Mouse (Mus musculus) liver (tissue): ENCODE data around the gene Gucy2c.

ENCODE experiments used
- DNase-seq: peaks from one replicate; pipeline ENCODE4 v3.0.0-alpha.2; 2020; ENCODE audit warnings: mixed read lengths

Gene Gucy2c

DNA sequence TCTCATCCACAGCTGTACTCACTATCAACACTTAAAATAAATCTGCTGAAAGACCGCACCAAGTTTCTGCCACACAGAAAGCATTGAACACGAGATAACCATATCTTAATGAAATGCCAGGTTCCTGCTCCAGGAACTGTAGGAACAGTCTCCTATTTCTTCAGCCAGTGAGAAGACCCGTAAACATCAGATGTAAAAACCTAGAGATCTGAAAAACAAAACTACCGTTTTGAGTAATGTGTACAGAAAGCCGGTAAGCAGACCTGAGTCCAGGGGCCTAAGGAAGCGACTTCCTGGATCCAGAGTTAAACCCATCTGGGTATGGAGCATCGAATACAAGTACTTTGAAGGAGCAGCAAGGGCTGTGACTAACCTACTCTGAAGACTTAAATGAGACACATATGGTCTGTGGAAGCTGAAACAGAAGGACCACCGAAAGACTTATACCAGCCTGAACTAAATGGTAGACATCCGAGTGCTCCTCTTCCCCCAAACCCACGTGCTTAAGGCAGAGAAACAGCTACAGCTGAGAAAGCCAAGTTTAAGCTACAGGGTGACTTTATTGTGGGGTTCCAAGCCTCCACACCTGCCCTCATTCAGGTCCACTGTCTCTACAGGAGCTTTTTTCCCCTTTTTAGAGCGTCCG is 21.7 kb upstream of the Gucy2c start:
- DNase-seq = no peak

DNA sequence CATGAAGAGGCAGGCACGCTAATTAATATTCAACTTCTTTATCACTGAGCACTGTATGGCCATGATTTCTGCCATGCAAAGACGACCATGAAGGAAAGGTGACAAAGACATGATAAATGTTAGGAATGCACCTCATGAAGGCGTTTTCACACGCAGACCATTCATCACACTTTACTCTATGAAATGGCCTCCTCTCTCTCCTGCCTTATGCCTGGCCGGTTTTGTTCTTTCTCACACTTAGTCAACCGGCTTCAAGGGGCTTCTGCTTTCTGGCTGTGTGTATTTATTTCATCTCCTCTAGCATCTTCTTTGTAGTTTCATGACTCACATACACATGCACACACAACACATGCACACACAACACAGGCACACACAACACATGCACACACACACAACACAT is 19.7 kb upstream of the Gucy2c start:
- DNase-seq = no peak

DNA sequence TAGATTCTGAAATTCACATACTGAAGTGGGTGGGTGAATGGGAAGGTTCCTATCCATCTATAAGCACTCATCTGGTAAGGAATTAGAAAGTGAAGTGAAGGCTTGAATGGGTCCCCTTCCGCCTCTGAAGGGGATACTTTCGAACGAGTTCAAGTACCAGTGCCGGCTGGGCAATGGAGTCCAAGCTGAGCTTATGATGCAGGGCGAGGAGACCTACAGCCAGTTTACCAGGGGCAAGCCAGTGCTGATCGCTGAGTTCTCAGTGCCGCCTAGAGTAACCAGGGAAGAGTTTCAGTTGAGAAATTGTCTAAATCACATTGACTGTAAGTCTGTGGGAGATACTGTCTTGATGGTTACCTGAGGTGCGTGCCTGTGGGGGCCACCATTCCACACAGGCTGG is 19.1 kb upstream of the Gucy2c start:
- no peak for DNase-seq

GRCm38 (mm10) chr6:136797874-136798693 is 16.5 kb upstream of the Gucy2c start:
- DNase-seq = peak; percentile 76

GRCm38 (mm10) chr6:136795850-136796249 is 14.3 kb upstream of the Gucy2c start:
- no peak for DNase-seq

DNA sequence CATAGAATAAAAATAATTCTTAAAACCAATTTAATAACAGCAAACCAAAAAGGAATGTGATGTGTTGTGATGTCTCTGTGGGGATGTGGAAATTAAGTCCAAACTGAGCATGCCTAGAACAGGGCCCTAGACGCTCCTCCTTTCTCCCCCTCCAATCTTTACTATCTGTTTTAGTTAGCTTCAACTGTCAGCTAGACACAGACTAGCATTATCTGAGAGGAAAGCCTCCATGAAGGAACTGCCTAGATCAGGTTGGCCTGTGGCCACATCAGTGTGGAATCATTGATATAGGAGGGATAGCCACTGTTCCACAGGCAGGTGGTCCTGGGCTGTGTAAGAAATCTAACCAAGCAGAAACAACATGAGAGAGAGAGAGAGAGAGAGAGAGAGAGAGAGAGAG is 13.5 kb upstream of the Gucy2c start:
- no peak for DNase-seq

DNA sequence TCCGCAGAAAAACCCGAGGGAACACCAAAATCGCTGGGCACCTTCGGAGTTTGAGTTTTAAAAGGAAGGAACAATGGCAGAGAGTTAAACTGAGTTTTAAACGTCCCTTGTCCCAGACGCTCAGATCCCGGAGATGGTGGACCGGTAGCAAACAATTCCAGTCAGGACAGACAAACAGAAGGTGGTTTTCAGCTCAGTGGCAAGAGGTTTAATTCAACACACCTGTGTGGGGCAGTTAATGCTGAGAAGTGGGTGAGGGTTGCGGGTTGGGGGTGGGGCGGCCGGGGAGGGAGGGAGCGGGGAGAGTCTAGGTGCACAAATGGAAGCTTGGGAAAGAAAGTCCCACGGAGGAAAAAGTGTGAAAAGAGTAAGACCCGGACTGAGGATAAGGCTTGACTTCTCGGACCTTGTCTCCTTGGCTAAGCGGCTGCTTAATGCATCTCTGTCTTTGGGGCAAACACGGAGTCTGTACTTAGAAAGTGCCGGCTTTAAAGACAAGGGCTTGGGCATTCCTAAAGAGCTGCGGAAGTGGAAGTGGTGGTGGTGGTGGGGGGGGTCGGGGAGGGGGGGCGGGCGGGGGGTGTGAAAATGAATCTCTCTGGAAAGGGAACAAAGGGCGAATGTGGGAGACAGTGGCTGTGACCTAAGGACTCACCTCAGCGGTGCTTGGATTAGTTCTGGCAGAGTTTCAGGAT is 12.4 kb upstream of the Gucy2c start:
- DNase-seq = no peak

DNA sequence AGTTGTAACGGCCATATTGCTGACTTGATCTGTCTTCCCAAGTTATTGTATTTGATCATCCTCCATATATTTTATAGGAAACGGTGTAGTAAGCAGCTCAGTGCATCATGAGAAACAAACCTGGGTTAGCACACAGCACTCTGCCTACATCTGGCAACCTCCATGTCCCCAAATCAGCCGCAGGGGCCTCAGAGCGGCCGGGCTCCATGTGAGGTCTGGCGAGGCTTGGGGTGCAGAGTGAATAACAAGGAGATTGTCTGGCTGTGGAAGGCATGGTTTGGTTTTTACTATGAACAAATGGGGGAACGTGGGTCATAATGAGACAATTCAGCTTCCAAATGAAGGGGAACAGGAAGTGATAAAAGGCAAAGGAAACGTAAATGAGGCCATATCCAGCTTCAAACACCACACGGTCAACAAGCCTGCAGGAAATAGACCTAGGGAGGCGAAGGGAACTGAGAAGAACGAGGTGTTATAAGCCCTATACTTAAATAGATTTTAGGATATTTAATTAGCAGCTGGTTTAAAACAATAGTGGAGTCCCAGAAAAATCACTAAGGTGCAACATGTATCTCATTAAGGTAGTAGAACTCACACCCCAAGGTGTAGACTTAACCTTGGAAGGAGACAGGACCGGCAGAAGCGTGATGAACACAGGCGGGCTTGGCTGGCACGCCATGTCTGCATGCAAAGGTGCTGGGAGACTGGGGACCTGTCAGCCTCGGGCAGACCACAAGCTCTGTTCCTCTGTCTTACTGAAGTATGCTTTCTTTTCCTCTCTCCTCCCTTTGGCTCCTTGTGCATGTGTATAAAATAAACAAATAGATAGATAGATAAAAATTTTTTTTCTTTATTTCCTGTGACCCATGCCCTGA is 11.6 kb upstream of the Gucy2c start:
- DNase-seq = no peak

DNA sequence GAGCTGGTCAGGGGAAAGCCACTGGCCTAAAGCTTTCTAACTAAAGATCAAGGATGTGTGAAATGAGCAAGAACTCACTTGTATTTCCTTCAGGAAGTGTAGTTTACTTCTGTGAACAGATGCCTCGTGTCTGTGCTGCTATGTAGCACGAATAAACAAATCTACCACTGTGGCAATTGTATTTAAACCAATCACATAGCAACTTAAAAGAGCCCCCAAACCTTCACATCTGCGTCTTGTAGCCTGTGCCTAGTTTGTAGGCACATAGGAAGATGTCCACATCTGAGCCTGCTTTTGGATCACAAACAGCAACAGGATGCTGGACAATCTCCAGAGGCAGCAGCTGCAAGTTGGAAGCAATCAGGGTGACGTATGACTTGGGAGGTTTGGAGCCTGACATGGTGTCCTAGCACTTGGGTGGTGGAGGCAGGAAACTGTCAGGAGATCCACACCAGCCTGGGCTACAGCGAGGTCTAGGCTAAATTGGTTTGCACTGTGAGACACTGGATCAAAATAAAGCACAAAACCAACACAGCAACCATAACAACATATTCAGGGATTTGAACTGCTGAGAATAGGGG is 7.9 kb upstream of the Gucy2c start:
- DNase-seq = no peak

DNA sequence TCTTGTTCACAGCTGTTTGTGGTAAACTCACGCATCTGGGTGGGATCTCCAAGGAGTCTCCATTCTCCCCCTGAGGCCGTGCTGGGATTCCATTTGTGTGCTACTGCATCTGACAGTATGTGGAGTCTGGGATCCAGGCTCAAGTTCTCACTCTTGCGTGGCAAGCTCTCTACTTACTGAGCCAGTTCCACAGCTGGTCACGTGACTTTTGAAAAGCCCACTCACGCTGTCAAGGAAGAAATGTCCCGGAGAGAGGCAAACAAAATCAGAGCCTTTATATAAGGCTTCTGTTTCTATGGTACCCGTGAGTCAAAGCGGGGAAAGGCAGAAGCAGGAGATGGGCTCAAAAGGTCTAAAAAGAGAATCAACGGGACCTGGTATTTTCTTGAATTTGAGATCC is 1.2 kb upstream of the Gucy2c start:
- no peak for DNase-seq

DNA sequence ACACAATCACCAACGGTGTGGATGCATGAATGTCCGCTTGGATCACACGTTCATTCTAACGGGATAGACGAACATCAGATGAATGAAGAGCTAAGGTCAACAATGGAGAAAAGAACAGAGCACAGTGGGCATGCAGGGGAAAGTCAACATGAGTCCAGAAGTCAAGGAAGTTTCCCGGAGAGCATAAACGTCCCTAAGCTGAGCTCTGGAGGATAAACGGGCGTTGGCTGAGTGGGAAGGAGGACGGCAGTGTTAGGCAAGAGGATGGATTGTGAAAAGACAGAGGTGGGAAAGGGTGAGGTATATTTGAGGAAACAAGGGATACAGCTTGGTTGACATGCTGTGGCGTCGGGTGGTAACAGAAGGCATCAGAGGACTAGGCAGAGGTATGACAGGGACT is 581 bp upstream of the Gucy2c start:
- no peak for DNase-seq

GRCm38 (mm10) chr6:136776392-136776791 is 5.2 kb downstream of the Gucy2c start:
- DNase-seq = no peak

GRCm38 (mm10) chr6:136769859-136770258 is 11.7 kb downstream of the Gucy2c start:
- DNase-seq = no peak

DNA sequence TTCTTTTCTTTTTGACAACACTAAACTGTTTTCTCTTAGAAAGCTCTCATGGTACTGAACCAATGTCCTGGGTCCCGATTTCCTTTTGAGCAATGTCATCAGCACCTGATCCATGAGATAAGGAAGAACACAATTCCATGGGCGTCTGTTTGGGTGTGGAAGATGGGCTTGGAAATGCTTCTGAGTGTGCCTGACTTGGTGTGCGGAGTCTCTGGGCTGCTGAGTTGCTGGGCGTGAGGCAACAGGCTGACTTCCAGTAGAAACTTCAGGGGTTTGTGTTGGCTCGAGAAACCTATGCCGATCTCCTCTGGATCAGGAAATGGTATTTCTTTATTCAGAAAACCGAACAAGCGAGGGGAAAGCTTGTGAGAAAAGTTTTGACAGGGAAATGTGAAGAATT is 12.4 kb downstream of the Gucy2c start:
- no peak for DNase-seq

GRCm38 (mm10) chr6:136763912-136764311 is 17.7 kb downstream of the Gucy2c start:
- DNase-seq = no peak

DNA sequence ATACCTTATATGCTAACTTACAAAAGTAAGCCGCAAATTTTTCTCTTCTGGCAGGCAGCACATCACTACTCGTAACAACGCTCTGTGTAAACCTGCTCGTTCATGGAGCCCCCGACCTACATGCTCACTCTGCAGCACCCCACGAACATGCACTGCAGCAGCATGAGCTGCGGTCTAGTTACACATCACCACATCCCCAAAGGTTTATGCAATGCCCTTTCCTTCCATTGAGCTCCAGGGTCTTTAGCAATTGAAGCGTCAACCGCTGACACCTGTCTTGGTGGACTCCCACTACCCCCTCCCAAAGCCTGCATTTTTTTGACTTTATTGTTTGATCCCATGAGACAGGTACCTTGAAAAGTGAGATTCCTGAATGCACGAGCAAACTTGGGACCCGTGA is 31.0 kb downstream of the Gucy2c start:
- DNase-seq = no peak

DNA sequence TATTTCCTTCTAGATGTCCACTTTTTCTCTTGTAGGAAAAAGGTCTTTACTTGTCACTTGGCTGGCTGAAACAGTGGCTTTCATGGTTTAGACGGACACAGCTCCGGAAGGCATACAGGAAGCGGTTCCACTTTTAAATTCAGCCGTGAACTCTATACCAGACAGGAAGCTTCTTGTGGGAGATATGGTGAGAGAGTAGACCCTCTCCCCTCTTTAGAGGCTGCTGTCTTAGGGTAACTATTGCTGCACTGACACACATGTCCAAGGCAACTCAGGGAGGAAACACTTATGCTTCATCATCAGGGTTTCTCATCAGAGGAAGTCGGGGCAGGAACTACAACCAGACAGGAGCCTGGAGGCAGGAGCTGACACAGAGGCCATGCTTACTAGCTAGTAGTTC is 36.0 kb downstream of the Gucy2c start:
- DNase-seq = no peak

DNA sequence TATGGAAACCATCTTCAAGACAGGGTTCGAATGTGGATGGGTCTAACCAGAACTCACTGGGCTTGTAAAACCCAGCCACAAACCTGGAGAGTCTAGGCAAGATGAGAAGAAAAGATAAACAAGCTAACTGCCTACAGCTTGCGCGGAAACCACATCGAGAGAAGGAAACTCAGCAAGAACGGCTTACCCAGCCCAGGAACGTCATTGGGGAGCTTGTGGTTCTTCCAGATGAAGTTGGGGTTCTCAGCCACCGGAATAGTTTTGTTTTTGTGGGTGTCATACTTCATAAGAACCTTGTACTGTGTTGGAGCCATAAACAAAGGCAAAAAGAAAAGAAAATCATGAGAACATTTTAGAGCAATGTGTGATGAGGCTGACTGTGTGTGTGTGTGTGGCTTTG is 37.8 kb downstream of the Gucy2c start:
- no peak for DNase-seq

DNA sequence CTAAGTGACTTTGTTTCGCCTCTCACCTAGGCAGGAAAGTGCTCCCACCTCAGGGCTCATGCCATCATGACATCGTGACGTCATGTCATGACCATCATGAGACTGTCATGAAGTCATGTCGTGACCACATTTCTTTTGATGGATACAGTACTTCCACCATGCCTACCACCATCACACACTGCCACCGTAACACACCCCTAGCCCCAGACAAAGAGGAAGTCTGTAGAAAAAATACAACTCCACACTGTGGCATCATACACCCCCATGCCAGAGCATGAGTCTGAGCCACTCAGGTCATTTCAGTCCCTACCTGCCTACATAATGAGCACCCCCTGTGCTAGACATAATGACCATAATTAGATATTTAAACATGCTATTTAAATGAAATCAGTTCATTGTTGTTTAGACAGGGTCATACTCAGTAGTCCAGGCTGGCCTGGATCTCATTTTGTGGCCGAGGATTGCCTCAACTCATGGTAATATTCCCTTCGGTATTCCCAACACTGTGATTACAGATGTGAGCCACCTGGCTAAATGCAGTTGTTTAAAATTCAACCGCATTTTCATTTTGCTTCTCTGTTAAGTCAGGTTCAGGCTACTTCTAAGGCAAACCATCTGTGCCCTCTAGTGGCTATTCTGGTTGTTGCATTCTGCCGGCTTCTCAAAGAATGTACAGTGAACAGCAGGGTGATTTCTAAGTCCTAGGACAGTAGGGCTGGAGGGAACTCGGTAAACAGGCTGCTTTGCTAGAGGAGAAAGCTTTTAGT is 39.0 kb downstream of the Gucy2c start:
- DNase-seq = peak; percentile 82

- no peak for DNase-seq
These were observed 40.3 kb downstream of the Gucy2c start for GRCm38 (mm10) chr6:136741281-136741680.

DNA sequence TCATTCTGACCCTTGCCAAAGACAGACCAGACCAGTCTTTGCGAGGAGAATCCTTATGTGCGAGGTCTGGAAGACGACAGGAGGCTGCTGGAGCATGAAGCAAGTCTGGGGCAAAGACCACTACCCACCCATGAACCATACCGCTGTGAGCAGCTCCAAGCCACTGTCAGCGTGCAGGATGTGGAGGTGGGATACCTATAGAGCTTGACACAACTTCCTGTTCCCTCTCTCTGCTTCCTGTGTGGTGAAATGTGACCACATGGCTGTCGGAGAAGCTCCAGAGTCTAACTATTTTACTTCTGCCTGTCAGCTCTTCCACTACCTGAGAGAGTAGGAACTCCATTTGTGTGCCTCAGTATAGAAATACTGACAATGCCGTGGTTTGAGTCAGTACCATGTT is 45.8 kb downstream of the Gucy2c start:
- DNase-seq = no peak

GRCm38 (mm10) chr6:136728144-136728543 is 53.4 kb downstream of the Gucy2c start:
- no peak for DNase-seq
